Mouse (Mus musculus) heart, postnatal 10 days (tissue): ENCODE measurements at regions not wholly inside any gene's neighbourhood (a gene's known extent, or its start where the extent isn't known, plus 50 kb on each side); places are given as distances from the start of the nearest gene placed in this dataset.
A peak's percentile ranks its signal among the peaks of the same experiment; 100 is the strongest.
"Not testable (repeated sequence)": the region's sequence is repeated elsewhere in the genome, so short reads cannot be mapped to it uniquely, and the experiment has no call there.

ENCODE experiments used
- DNase-seq, 2 experiments: peaks; one replicate each; pipeline ENCODE4 v3.0.0; 2021
- intact Hi-C: fragments of 180-260 bp; cut with DNase I; formaldehyde crosslinking; loops from one replicate; pipeline ENCODE4 v1.15.1; 2025

GRCm38 (mm10) chr1:194452480-194452879, 165.5 kb upstream of the Plxna2 start:
- no peak for DNase-seq
- intact Hi-C loops = no loop called here

GRCm38 (mm10) chr1:194443681-194444080, 174.3 kb upstream of the Plxna2 start:
- no peak for DNase-seq
- intact Hi-C loops = no loop called here

- intact Hi-C loops = no loop called here
- DNase-seq = no peak
These were observed 180.7 kb upstream of the Plxna2 start for GRCm38 (mm10) chr1:194437301-194437700.

GRCm38 (mm10) chr1:194435060-194435459, 183.0 kb upstream of the Plxna2 start:
- intact Hi-C loops = no loop called here
- no peak for DNase-seq

GRCm38 (mm10) chr1:194428586-194428985, 189.4 kb upstream of the Plxna2 start:
- intact Hi-C loops = no loop called here
- no peak for DNase-seq

- intact Hi-C loops = no loop called here
These were observed 191.7 kb upstream of the Plxna2 start for GRCm38 (mm10) chr1:194426293-194426692.

GRCm38 (mm10) chr1:194424201-194424600, 193.8 kb upstream of the Plxna2 start:
- intact Hi-C loops = no loop called here

More at GRCm38 (mm10) chr1:194426293-194426692, 191.7 kb upstream of the Plxna2 start:
- DNase-seq = peak in 1 of 2 experiments; percentile 5

GRCm38 (mm10) chr1:194412193-194412592, 205.8 kb upstream of the Plxna2 start:
- intact Hi-C loops = no loop called here
- no peak for DNase-seq

More at GRCm38 (mm10) chr1:194424201-194424600, 193.8 kb upstream of the Plxna2 start:
- no peak for DNase-seq

- intact Hi-C loops = no loop called here
- peak in 1 of 2 experiments; percentile 11 for DNase-seq
These were observed 206.2 kb upstream of the Plxna2 start for GRCm38 (mm10) chr1:194411788-194412187.

- intact Hi-C loops = no loop called here
- DNase-seq = no peak
These were observed 218.7 kb upstream of the Plxna2 start for GRCm38 (mm10) chr1:194399281-194399680.

GRCm38 (mm10) chr1:194396754-194397460, 221.1 kb upstream of the Plxna2 start:
- DNase-seq = no peak

GRCm38 (mm10) chr1:194393720-194394119, 224.3 kb upstream of the Plxna2 start:
- intact Hi-C loops = no loop called here

More at GRCm38 (mm10) chr1:194396754-194397460, 221.1 kb upstream of the Plxna2 start:
- intact Hi-C loops = no loop called here

GRCm38 (mm10) chr1:194390202-194390601, 227.8 kb upstream of the Plxna2 start:
- no peak for DNase-seq
- intact Hi-C loops = no loop called here

More at GRCm38 (mm10) chr1:194393720-194394119, 224.3 kb upstream of the Plxna2 start:
- DNase-seq = no peak

- no peak for DNase-seq
- intact Hi-C loops = no loop called here
These were observed 239.9 kb upstream of the Plxna2 start for GRCm38 (mm10) chr1:194378135-194378534.

- intact Hi-C loops = not testable (repeated sequence)
These were observed 244.5 kb upstream of the Plxna2 start for GRCm38 (mm10) chr1:194373511-194373910.

GRCm38 (mm10) chr1:194363917-194364316, 254.1 kb upstream of the Plxna2 start:
- DNase-seq = no peak
- intact Hi-C loops = no loop called here

More at GRCm38 (mm10) chr1:194373511-194373910, 244.5 kb upstream of the Plxna2 start:
- not testable (repeated sequence) for DNase-seq

GRCm38 (mm10) chr1:194363129-194363768, 254.8 kb upstream of the Plxna2 start:
- intact Hi-C loops = no loop called here
- DNase-seq = no peak

- no peak for DNase-seq
- intact Hi-C loops = no loop called here
These were observed 255.7 kb upstream of the Plxna2 start for GRCm38 (mm10) chr1:194362298-194362697.

- DNase-seq = no peak
- intact Hi-C loops = no loop called here
These were observed 256.7 kb upstream of the Plxna2 start for GRCm38 (mm10) chr1:194361316-194361715.

- DNase-seq = no peak
- intact Hi-C loops = no loop called here
These were observed 263.5 kb upstream of the Plxna2 start for GRCm38 (mm10) chr1:194354332-194355120.
